21 mouse cellular contexts compared by ENCODE assay signal in genomic region chr2:170039772-170040171, GRCm38 (mm10).
DNase-seq lines count a peak whose midpoint lies in the region; ATAC-seq and TF ChIP-seq lines count a peak whose summit lies in the region.
"Had no signal": no experiment of that assay in that cellular context is flagged by ENCODE, and none has a peak within 500 bp of the region (broad histone marks: within the 10 kb centered on the region; RNA-seq: fewer than 3 reads in every experiment).

No protein-coding gene starts in this region.

- no peak for TF ChIP-seq CTCF in layer of hippocampus, adult 2 months (conservative IDR thresholded peaks at IDR 0.05)

- H3K9me3 ChIP-seq in hindbrain, embryonic 12.5 days (replicated peaks), result no peaks in the 10 kb centered on the region
- H3K9me3 ChIP-seq in hindbrain, embryonic 10.5 days, result no peaks in the 10 kb centered on the region
- H3K9me3 ChIP-seq in kidney, embryonic 16.5 days (ENCODE audit: low read length), result no peaks in the 10 kb centered on the region
- H3K9me3 ChIP-seq: embryonic facial prominence, embryonic 12.5 days; heart, embryonic 10.5 days had no signal

- no peak overlapping the region for H3K9ac ChIP-seq in hindbrain, embryonic 12.5 days
- H3K9ac ChIP-seq in kidney, embryonic 16.5 days (replicated peaks; ENCODE audit: low read length), result no peak overlapping the region
- H3K9ac ChIP-seq: embryonic facial prominence, embryonic 12.5 days had no signal

- WGBS in hindbrain, embryonic 12.5 days, result 52% methylated on average over 14 of the region's 14 CpGs
- WGBS in hindbrain, embryonic 10.5 days, result 70% methylated on average over 14 of the region's 14 CpGs
- WGBS in kidney, embryonic 16.5 days, result 49% methylated on average over 14 of the region's 14 CpGs

- H3K36me3 ChIP-seq in hindbrain, embryonic 12.5 days, result no peaks in the 10 kb centered on the region
- H3K36me3 ChIP-seq in hindbrain, embryonic 10.5 days, result no peaks in the 10 kb centered on the region
- no peaks in the 10 kb centered on the region for H3K36me3 ChIP-seq in kidney, embryonic 16.5 days (ENCODE audit: insufficient read depth, low read length)
- H3K36me3 ChIP-seq: embryonic facial prominence, embryonic 12.5 days; G1E; heart, embryonic 10.5 days had no signal

- no peak overlapping the region for H3K4me2 ChIP-seq in hindbrain, embryonic 12.5 days (replicated peaks)
- no peak overlapping the region for H3K4me2 ChIP-seq in kidney, embryonic 16.5 days (replicated peaks; ENCODE audit: low read depth, low read length)
- H3K4me2 ChIP-seq: embryonic facial prominence, embryonic 12.5 days had no signal

- peaks cover 7% of the 10 kb centered on the region; the same call in 1 of the 2 replicates for H3K4me1 ChIP-seq in hindbrain, embryonic 12.5 days
- peaks cover 19% of the 10 kb centered on the region for H3K4me1 ChIP-seq in hindbrain, embryonic 10.5 days (replicated peaks)
- peaks cover 31% of the 10 kb centered on the region for H3K4me1 ChIP-seq in kidney, embryonic 16.5 days (ENCODE audit: insufficient read depth, low read length)
- H3K4me1 ChIP-seq: heart, embryonic 10.5 days had no signal

- DNase-seq in hindbrain, embryonic 10.5 days (ENCODE audit: low spot score), result no peak
- no peak for DNase-seq in kidney, postnatal 10 days
- peak; percentile 6 for DNase-seq in Muller cell, postnatal 12 days (ENCODE audit: inconsistent ontology term)
- peak; percentile 47 for DNase-seq in retina, embryonic 14.5 days (ENCODE audit: low spot score)
- no peak for DNase-seq in layer of hippocampus, adult 2 months (ENCODE audit: low spot score in 2 of 2)
- DNase-seq: adrenal gland, postnatal 10 days; B cell, adult 2 months; cerebellum, adult 11-12 months; cerebellum, adult 9-10 months; cerebellum, postnatal 25 days; gastrocnemius, postnatal 10 days; heart, adult 18-20 months; heart, postnatal 10 days; heart, postnatal 4 days had no signal

- peak overlapping the region; percentile 23; the same call in 1 of the 2 replicates for H3K27ac ChIP-seq in hindbrain, embryonic 12.5 days
- H3K27ac ChIP-seq in hindbrain, embryonic 10.5 days, result no peak overlapping the region
- H3K27ac ChIP-seq in kidney, embryonic 16.5 days (ENCODE audit: low read length), result peak overlapping the region; percentile 22; the same call in 1 of the 2 replicates
- no peak overlapping the region for H3K27ac ChIP-seq in layer of hippocampus, adult 2 months
- H3K27ac ChIP-seq: embryonic facial prominence, embryonic 12.5 days; heart, embryonic 10.5 days had no signal

- H3K27me3 ChIP-seq in hindbrain, embryonic 12.5 days, result no peaks in the 10 kb centered on the region
- H3K27me3 ChIP-seq in hindbrain, embryonic 10.5 days (ENCODE audit: insufficient read depth, poor library complexity, severe bottlenecking), result no peaks in the 10 kb centered on the region
- H3K27me3 ChIP-seq in kidney, embryonic 16.5 days (ENCODE audit: insufficient read depth, low read length), result no peaks in the 10 kb centered on the region
- H3K27me3 ChIP-seq: embryonic facial prominence, embryonic 12.5 days had no signal

- no peak overlapping the region for H3K4me3 ChIP-seq in hindbrain, embryonic 12.5 days
- no peak overlapping the region for H3K4me3 ChIP-seq in hindbrain, embryonic 10.5 days
- H3K4me3 ChIP-seq in kidney, embryonic 16.5 days (ENCODE audit: low read length), result no peak overlapping the region
- no peak overlapping the region for H3K4me3 ChIP-seq in layer of hippocampus, adult 2 months
- H3K4me3 ChIP-seq: embryonic facial prominence, embryonic 12.5 days; heart, embryonic 10.5 days had no signal

- peak; percentile 61 for ATAC-seq in hindbrain, embryonic 12.5 days (ENCODE audit: low FRiP score)
- ATAC-seq in kidney, embryonic 16.5 days (ENCODE audit: low FRiP score, low TSS enrichment), result no peak
- ATAC-seq: CD4-positive, CD25-positive, alpha-beta regulatory T cell, adult 4 months; forebrain, embryonic 16.5 days had no signal

Comparison
In these comparisons a context has a peak if more than half of its experiments do, and no peak if none do; other contexts are left out.
1. H3K27ac ChIP-seq: peak in hindbrain, embryonic 12.5 days (single experiment) and kidney, embryonic 16.5 days (single experiment); none in hindbrain, embryonic 10.5 days (single experiment) and layer of hippocampus, adult 2 months (single experiment).
2. DNase-seq: peak in Muller cell, postnatal 12 days (single experiment) and retina, embryonic 14.5 days (single experiment); none in hindbrain, embryonic 10.5 days (single experiment), kidney, postnatal 10 days (single experiment) and layer of hippocampus, adult 2 months (0 of 2).